Mouse (Mus musculus): ENCODE measurements around the gene Adgrg3. TPM values are rescaled to one million over a fixed set of nuclear protein-coding genes. Genes with fewer than 3 reads are reported as not detected.

The Adgrg3 gene
- polyA plus RNA-seq, 1 experiment: 0.27 TPM

- H3K4me1 ChIP-seq (ENCODE audit: control insufficient read depth, insufficient read depth, low read length): no peaks in the 10 kb centered on the region
- H3K27me3 ChIP-seq (ENCODE audit: control insufficient read depth, insufficient read depth, low read length, poor library complexity, severe bottlenecking): no peaks in the 10 kb centered on the region
- H3K9me3 ChIP-seq (replicated peaks; ENCODE audit: control insufficient read depth, insufficient read depth, low read length, poor library complexity, severe bottlenecking): no peaks in the 10 kb centered on the region
- H3K36me3 ChIP-seq (ENCODE audit: control insufficient read depth, insufficient read depth, low read length, poor library complexity, severe bottlenecking): peaks cover 9% of the 10 kb centered on the region
- no peak for TF ChIP-seq EP300 (IDR thresholded peaks at IDR 0.05; ENCODE audit: insufficient read depth, low read depth, low read length)
- no peak for TF ChIP-seq CTCF (IDR thresholded peaks at IDR 0.05; ENCODE audit: low read depth, low read length)
- TF ChIP-seq POLR2A (IDR thresholded peaks at IDR 0.05; ENCODE audit: insufficient read depth, low read length): no peak
- H3K4me3 ChIP-seq (ENCODE audit: low read depth, low read length): no peak overlapping the region
- no peak overlapping the region for H3K9ac ChIP-seq (ENCODE audit: low read depth, poor library complexity, severe bottlenecking)
- no peak overlapping the region for H3K27ac ChIP-seq (ENCODE audit: insufficient read depth, low read length)
Observed at GRCm38 (mm10) chr8:95085432-95086141, 68.1 kb downstream of the Adgrg3 start.

DNA sequence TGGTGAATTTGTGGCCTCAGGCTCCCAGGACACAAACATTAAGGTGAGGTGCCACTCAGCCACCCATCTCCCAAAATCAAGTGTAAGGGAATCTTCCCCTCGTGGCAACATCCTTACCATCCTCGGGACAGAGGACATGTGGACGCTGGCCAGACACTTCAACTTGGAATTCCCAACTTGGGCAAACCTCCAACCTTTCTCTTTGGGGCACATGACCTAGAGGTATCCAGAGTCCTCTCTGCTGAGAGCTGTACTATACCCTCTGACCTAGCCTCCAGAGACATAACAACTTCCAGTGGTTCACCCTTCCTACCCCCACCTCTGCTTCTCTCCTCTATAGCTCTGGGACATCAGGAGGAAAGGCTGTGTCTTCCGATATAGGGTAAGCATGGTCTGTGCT is 76.1 kb downstream of the Adgrg3 start:
- Histone ChIP-seq H3K27me3 (ENCODE audit: control insufficient read depth, insufficient read depth, low read length, poor library complexity, severe bottlenecking) (no peaks in the 10 kb centered on the region), H3K9me3 (replicated peaks; ENCODE audit: control insufficient read depth, insufficient read depth, low read length, poor library complexity, severe bottlenecking) (no peaks in the 10 kb centered on the region), H3K36me3 (ENCODE audit: control insufficient read depth, insufficient read depth, low read length, poor library complexity, severe bottlenecking) (peaks cover 5% of the 10 kb centered on the region; the same call in 1 of the 2 replicates), H3K4me3 (ENCODE audit: low read depth, low read length) (no peak overlapping the region), H3K27ac (ENCODE audit: insufficient read depth, low read length) (no peak overlapping the region), H3K9ac (ENCODE audit: low read depth, poor library complexity, severe bottlenecking) (no peak overlapping the region), H3K4me1 (ENCODE audit: control insufficient read depth, insufficient read depth, low read length) (no peaks in the 10 kb centered on the region)
- TF ChIP-seq EP300 (IDR thresholded peaks at IDR 0.05; ENCODE audit: insufficient read depth, low read depth, low read length) (no peak), POLR2A (IDR thresholded peaks at IDR 0.05; ENCODE audit: insufficient read depth, low read length) (no peak), CTCF (IDR thresholded peaks at IDR 0.05; ENCODE audit: low read depth, low read length) (no peak)

Other genes starting within 250 kb of the Adgrg3 start
- 3.2 and 3.4 TPM in 2 replicates for gene Cx3cl1, start 245.7 kb upstream of the Adgrg3 start, polyA plus RNA-seq (2011; ENCODE audit: insufficient read depth, insufficient read length, low read depth, missing spikeins)
- gene Ccl17, start 207.2 kb upstream of the Adgrg3 start, polyA plus RNA-seq (2011; ENCODE audit: insufficient read depth, insufficient read length, low read depth, missing spikeins): not detected in 2 replicates
- 36.0 and 47.5 TPM in 2 replicates for gene Coq9, start 179.4 kb upstream of the Adgrg3 start, polyA plus RNA-seq (2011; ENCODE audit: insufficient read depth, insufficient read length, low read depth, missing spikeins)
- gene Ciapin1, start 179.3 kb upstream of the Adgrg3 start, polyA plus RNA-seq (2011; ENCODE audit: insufficient read depth, insufficient read length, low read depth, missing spikeins): 65.2 and 75.8 TPM in 2 replicates
- gene Polr2c, start 160.2 kb upstream of the Adgrg3 start, polyA plus RNA-seq (2011; ENCODE audit: insufficient read depth, insufficient read length, low read depth, missing spikeins): 134 and 150 TPM in 2 replicates
- gene Dok4, start 141.4 kb upstream of the Adgrg3 start, polyA plus RNA-seq (2011; ENCODE audit: insufficient read depth, insufficient read length, low read depth, missing spikeins): 3.9 and 4.4 TPM in 2 replicates
- gene Ccdc102a, start 99.6 kb upstream of the Adgrg3 start, polyA plus RNA-seq (2011; ENCODE audit: insufficient read depth, insufficient read length, low read depth, missing spikeins): 5.1 and 5.4 TPM in 2 replicates
- 1.0 and 2.6 TPM in 2 replicates for gene Adgrg5, start 94.0 kb upstream of the Adgrg3 start, polyA plus RNA-seq (2011; ENCODE audit: insufficient read depth, insufficient read length, low read depth, missing spikeins)
- gene Adgrg1, start 42.9 kb upstream of the Adgrg3 start, polyA plus RNA-seq (2011; ENCODE audit: insufficient read depth, insufficient read length, low read depth, missing spikeins): 11.4 and 13.8 TPM in 2 replicates
- gene Drc7, start 37.4 kb downstream of the Adgrg3 start, polyA plus RNA-seq (2011; ENCODE audit: insufficient read depth, insufficient read length, low read depth, missing spikeins): 0.62 and 0.64 TPM in 2 replicates
- gene Katnb1, start 63.5 kb downstream of the Adgrg3 start, polyA plus RNA-seq (2011; ENCODE audit: insufficient read depth, insufficient read length, low read depth, missing spikeins): 15.9 and 16.1 TPM in 2 replicates
- 19.0 and 22.2 TPM in 2 replicates for gene Kifc3, start 185.1 kb downstream of the Adgrg3 start, polyA plus RNA-seq (2011; ENCODE audit: insufficient read depth, insufficient read length, low read depth, missing spikeins)